Mouse (Mus musculus) midbrain, postnatal 0 days (tissue): ENCODE data around the gene Serinc5. TPM values are rescaled to one million over a fixed set of nuclear protein-coding genes. Genes with fewer than 3 reads are reported as not detected.

Experiments
- ATAC-seq: fragments of 200-750 bp; cut with Nextera tagmentation; 2 replicates; pipeline ENCODE4 v1.8.0; 2017; ENCODE audit warnings: moderate number of reproducible peaks, mild to moderate bottlenecking, moderate TSS enrichment, moderate library complexity; ENCODE audit not compliant: low FRiP score
- DNase-seq: peaks from one replicate; pipeline ENCODE4 v3.0.0-alpha.2; 2015; ENCODE audit warnings: low spot score
- H3K27ac ChIP-seq: fragments of 300-500 bp; sonication (generic); 2 replicates; pipeline ENCODE4 v1.5.1; 2014; ENCODE audit warnings: low read depth, mild to moderate bottlenecking, low read length, mixed read lengths
- H3K27me3 ChIP-seq: fragments of 300-500 bp; sonication (generic); 2 replicates; pipeline ENCODE4 v1.6.1; 2014; ENCODE audit warnings: low read length, control low read depth, mixed read lengths; ENCODE audit not compliant: insufficient read depth
- H3K36me3 ChIP-seq: fragments of 300-500 bp; sonication (generic); 2 replicates; pipeline ENCODE4 v1.6.1; 2014; ENCODE audit warnings: low read length, control low read depth, mixed read lengths; ENCODE audit not compliant: insufficient read depth
- H3K4me1 ChIP-seq: fragments of 300-500 bp; sonication (generic); 2 replicates; pipeline ENCODE4 v1.6.1; 2014; ENCODE audit warnings: mild to moderate bottlenecking, control low read depth, antibody characterized with exemption, low read length, mixed read lengths; ENCODE audit not compliant: insufficient read depth
- H3K4me2 ChIP-seq: fragments of 300-500 bp; sonication (generic); 2 replicates; pipeline ENCODE4 v1.6.1; 2014; ENCODE audit warnings: low read depth, mild to moderate bottlenecking, low read length, mixed read lengths; ENCODE audit not compliant: poor library complexity, severe bottlenecking
- H3K4me3 ChIP-seq: fragments of 300-500 bp; sonication (generic); 2 replicates; pipeline ENCODE4 v1.5.1; 2014; ENCODE audit warnings: low read depth, mild to moderate bottlenecking, low read length, moderate library complexity
- H3K9ac ChIP-seq: fragments of 300-500 bp; sonication (generic); replicated peaks from 2 replicates; pipeline ENCODE4 v1.6.1; 2014; ENCODE audit warnings: mild to moderate bottlenecking, low read length, moderate library complexity, mixed read lengths; ENCODE audit not compliant: poor library complexity, severe bottlenecking
- H3K9me3 ChIP-seq: fragments of 300-500 bp; sonication (generic); 2 replicates; pipeline ENCODE4 v1.6.1; 2016; ENCODE audit warnings: low read length, control low read depth
- CTCF ChIP-seq: IDR thresholded peaks from 2 replicates; pipeline ENCODE4 v1.5.1; 2016; ENCODE audit warnings: antibody characterized with exemption, mild to moderate bottlenecking
- WGBS: fragments of 180-500 bp; shearing (Covaris S2); extraction: QIAGEN DNeasy Blood & Tissue Kit; methylation state at CpG from one replicate; pipeline ENCODE4 v1.1.7; 2014; 5-methylcytosine and 5-hydroxymethylcytosine counted together
- polyA plus RNA-seq: library from polyadenylated mRNA; unstranded; fragments of >200 nt; fragmentation: Nextera tagmentation; extraction: Ambion mirVana; gene quantifications from 2 replicates; pipeline ENCODE4 v1.2.1, GENCODE M21; 2015
- total RNA-seq: library from RNA; depleted of rRNA; stranded (reverse); fragments of >200 nt; gene quantifications from 2 replicates; pipeline ENCODE4 v1.2.3, GENCODE M21; 2014

Serinc5 gene
- total and polyA plus RNA-seq, 2 experiments from 2014 or later = 13.5 to 38.4 TPM

DNA sequence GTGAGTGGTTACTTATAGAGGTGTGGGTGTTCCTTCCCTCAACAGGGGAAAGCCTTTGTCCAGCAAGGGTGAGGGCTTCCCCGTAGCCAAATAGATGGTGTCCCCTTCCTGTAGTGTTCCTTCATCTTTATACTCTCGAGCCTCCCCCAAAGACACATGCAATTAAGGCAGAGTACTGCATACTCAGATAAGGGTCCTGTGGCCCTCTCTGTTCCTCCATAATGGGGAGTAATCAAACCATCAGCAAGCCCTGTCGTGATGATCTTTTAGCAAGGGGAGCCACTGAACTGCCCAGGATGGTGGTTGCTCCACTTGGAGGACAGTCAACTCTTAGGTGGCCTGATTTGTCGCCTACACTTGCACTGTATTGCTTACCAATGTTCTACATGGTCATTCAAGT lies 101.7 kb downstream of the Serinc5 start:
- Histone ChIP-seq H3K4me2 (no peak overlapping the region), H3K9me3 (no peaks in the 10 kb centered on the region), H3K27me3 (no peaks in the 10 kb centered on the region), H3K27ac (no peak overlapping the region), H3K4me3 (no peak overlapping the region), H3K36me3 (peaks cover 12% of the 10 kb centered on the region), H3K4me1 (no peaks in the 10 kb centered on the region), H3K9ac (no peak overlapping the region)
- no peak for TF ChIP-seq CTCF
- DNase-seq = no peak
- ATAC-seq = no peak
- WGBS = 93% methylated on average over 4 of the region's 4 CpGs

GRCm38 (mm10) chr13:92717851-92718665 lies 107.2 kb downstream of the Serinc5 start:
- Histone ChIP-seq H3K4me2 (no peak overlapping the region), H3K9me3 (no peaks in the 10 kb centered on the region), H3K36me3 (no peaks in the 10 kb centered on the region), H3K27ac (no peak overlapping the region), H3K4me3 (no peak overlapping the region), H3K27me3 (no peaks in the 10 kb centered on the region), H3K4me1 (no peaks in the 10 kb centered on the region), H3K9ac (no peak overlapping the region)
- DNase-seq (no peak), ATAC-seq (no peak)
- 95% methylated on average over 3 of the region's 3 CpGs for WGBS
- TF ChIP-seq CTCF = no peak

- no peak for TF ChIP-seq CTCF
Observed at GRCm38 (mm10) chr13:92721006-92721405, 110.1 kb downstream of the Serinc5 start.

GRCm38 (mm10) chr13:92722389-92722788 lies 111.5 kb downstream of the Serinc5 start:
- TF ChIP-seq CTCF = no peak

More at GRCm38 (mm10) chr13:92721006-92721405, 110.1 kb downstream of the Serinc5 start:
- H3K9ac ChIP-seq = no peak overlapping the region
- H3K4me1 ChIP-seq = no peaks in the 10 kb centered on the region
- H3K9me3 ChIP-seq = no peaks in the 10 kb centered on the region
- H3K4me3 ChIP-seq = no peak overlapping the region
- no peak overlapping the region for H3K4me2 ChIP-seq
- H3K27me3 ChIP-seq = no peaks in the 10 kb centered on the region
- no peak overlapping the region for H3K27ac ChIP-seq
- ATAC-seq (no peak), DNase-seq (no peak)
- 89% methylated on average over 4 of the region's 4 CpGs for WGBS
- H3K36me3 ChIP-seq = no peaks in the 10 kb centered on the region

GRCm38 (mm10) chr13:92729811-92730210 lies 118.9 kb downstream of the Serinc5 start:
- no peak overlapping the region for H3K9ac ChIP-seq
- H3K36me3 ChIP-seq = no peaks in the 10 kb centered on the region
- ATAC-seq (no peak), DNase-seq (no peak)
- H3K27me3 ChIP-seq = no peaks in the 10 kb centered on the region
- no peak overlapping the region for H3K27ac ChIP-seq
- H3K4me1 ChIP-seq = no peaks in the 10 kb centered on the region
- H3K4me3 ChIP-seq = no peak overlapping the region
- H3K4me2 ChIP-seq = no peak overlapping the region
- no peaks in the 10 kb centered on the region for H3K9me3 ChIP-seq
- TF ChIP-seq CTCF = no peak
- 68% methylated on average over 13 of the region's 13 CpGs for WGBS

More at GRCm38 (mm10) chr13:92722389-92722788, 111.5 kb downstream of the Serinc5 start:
- H3K4me3 ChIP-seq = no peak overlapping the region
- DNase-seq (no peak), ATAC-seq (no peak)
- 76% methylated on average over 5 of the region's 5 CpGs for WGBS
- no peaks in the 10 kb centered on the region for H3K36me3 ChIP-seq
- no peak overlapping the region for H3K4me2 ChIP-seq
- H3K27ac ChIP-seq = no peak overlapping the region
- H3K4me1 ChIP-seq = no peaks in the 10 kb centered on the region
- no peaks in the 10 kb centered on the region for H3K27me3 ChIP-seq
- no peaks in the 10 kb centered on the region for H3K9me3 ChIP-seq
- H3K9ac ChIP-seq = no peak overlapping the region

GRCm38 (mm10) chr13:92731811-92732210 lies 120.9 kb downstream of the Serinc5 start:
- peak; percentile 29 for DNase-seq
- no peak overlapping the region for H3K4me2 ChIP-seq

More at GRCm38 (mm10) chr13:92731811-92732210, 120.9 kb downstream of the Serinc5 start:
- no peak overlapping the region for H3K9ac ChIP-seq
- TF ChIP-seq CTCF = no peak
- no peaks in the 10 kb centered on the region for H3K27me3 ChIP-seq
- 88% methylated on average over 6 of the region's 6 CpGs for WGBS
- ATAC-seq = no peak
- no peak overlapping the region for H3K27ac ChIP-seq
- H3K4me3 ChIP-seq = no peak overlapping the region
- H3K4me1 ChIP-seq = no peaks in the 10 kb centered on the region
- H3K9me3 ChIP-seq = no peaks in the 10 kb centered on the region
- H3K36me3 ChIP-seq = no peaks in the 10 kb centered on the region
